Mouse (Mus musculus) ES-E14 (cell line): ENCODE data around the gene Gm10681. TPM values are rescaled to one million over a fixed set of nuclear protein-coding genes. Genes with fewer than 3 reads are reported as not detected.
"Not testable (repeated sequence)": the region's sequence is repeated elsewhere in the genome, so short reads cannot be mapped to it uniquely, and the experiment has no call there.

Experiments
- DNase-seq: peaks from one replicate; pipeline ENCODE4 v3.0.0-alpha.2; 2013; ENCODE audit warnings: low read depth, low spot score
- H3K27ac ChIP-seq: 2 replicates; pipeline ENCODE4 v1.5.1; 2012; ENCODE audit warnings: low read depth, mild to moderate bottlenecking, low read length, moderate library complexity, mixed read lengths; ENCODE audit not compliant: poor library complexity, insufficient read depth, severe bottlenecking
- H3K36me3 ChIP-seq: 2 replicates; pipeline ENCODE4 v1.6.1; 2012; ENCODE audit warnings: mild to moderate bottlenecking, low read length, moderate library complexity, mixed read lengths; ENCODE audit not compliant: control insufficient read depth, poor library complexity, insufficient read depth, severe bottlenecking
- H3K4me1 ChIP-seq, 2 experiments: fragments of 150-350 bp in 1 of 2; sonication (generic) in 1 of 2; 2 replicates each; pipeline ENCODE4 v1.6.1; 2012; ENCODE audit warnings: low read length in 2 of 2, mild to moderate bottlenecking in 1 of 2, mixed read lengths in 1 of 2; ENCODE audit not compliant: control insufficient read depth in 2 of 2, insufficient read depth in 2 of 2, poor library complexity in 1 of 2
- H3K4me3 ChIP-seq, 2 experiments: fragments of 150-350 bp in 1 of 2; sonication (generic) in 1 of 2; 2 replicates each; pipeline ENCODE4 v1.5.1; 2012; ENCODE audit warnings: low read length in 2 of 2, low read depth in 1 of 2, mild to moderate bottlenecking in 1 of 2, mixed read lengths in 1 of 2; ENCODE audit not compliant: insufficient read depth in 1 of 2, poor library complexity in 1 of 2, severe bottlenecking in 1 of 2
- H3K9ac ChIP-seq: 2 replicates; pipeline ENCODE4 v1.6.1; 2012; ENCODE audit warnings: low read depth, mild to moderate bottlenecking, low read length, mixed read lengths; ENCODE audit not compliant: poor library complexity, insufficient read depth, severe bottlenecking
- H3K9me3 ChIP-seq: fragments of 150-350 bp; sonication (generic); 2 replicates; pipeline ENCODE4 v1.6.1; 2012; ENCODE audit warnings: low read depth, mild to moderate bottlenecking, low read length; ENCODE audit not compliant: control insufficient read depth, insufficient read depth
- CHD2 ChIP-seq: IDR thresholded peaks from 2 replicates; pipeline ENCODE4 v1.6.1; 2014; ENCODE audit warnings: mild to moderate bottlenecking, low read depth, low read length, inconsistent platforms
- HCFC1 ChIP-seq: IDR thresholded peaks from 2 replicates; pipeline ENCODE4 v1.6.1; 2012; ENCODE audit warnings: low read length, inconsistent platforms, borderline replicate concordance; ENCODE audit not compliant: insufficient read depth
- MAFK ChIP-seq: IDR thresholded peaks from 2 replicates; pipeline ENCODE4 v1.6.1; 2014; ENCODE audit warnings: mild to moderate bottlenecking, low read depth, low read length, inconsistent platforms; ENCODE audit not compliant: insufficient read depth
- ZC3H11A ChIP-seq: IDR thresholded peaks from 2 replicates; pipeline ENCODE4 v1.6.1; 2012; ENCODE audit warnings: low read depth, mild to moderate bottlenecking, inconsistent platforms, low read length, borderline replicate concordance
- ZNF384 ChIP-seq: IDR thresholded peaks from 2 replicates; pipeline ENCODE4 v1.6.1; 2012; ENCODE audit warnings: low read depth, low read length, inconsistent platforms
- in situ Hi-C, 2 experiments: fragments of 600-800 bp; cut with MboI; formaldehyde crosslinking; loops; one replicate each; pipeline ENCODE4 v1.15.1; 2025; ENCODE audit warnings: low sequenced_read_pairs in 2 of 2, inconsistent platforms in 1 of 2; ENCODE audit not compliant: unreplicated experiment in 2 of 2
- total RNA-seq: library from RNA; depleted of rRNA; stranded (reverse); fragments of 300-350 nt; gene quantifications from 2 replicates; pipeline ENCODE4 v1.2.3, GENCODE M21; 2012

Gene Gm10681
- total RNA-seq, 1 experiment: not detected

GRCm38 (mm10) chr3:98613963-98614362 lies 25.4 kb upstream of the Gm10681 start:
- no peak for DNase-seq
- no peaks in the 10 kb centered on the region for H3K36me3 ChIP-seq
- H3K4me3 ChIP-seq: no peak overlapping the region
- H3K4me1 ChIP-seq: no peaks in the 10 kb centered on the region
- H3K9me3 ChIP-seq: no peaks in the 10 kb centered on the region
- in situ Hi-C loops: no loop called here
- no peak overlapping the region for H3K27ac ChIP-seq
- H3K9ac ChIP-seq: no peak overlapping the region
- TF ChIP-seq ZC3H11A (no peak), ZNF384 (no peak), CHD2 (no peak), HCFC1 (no peak), MAFK (no peak)

GRCm38 (mm10) chr3:98613540-98613939 lies 24.9 kb upstream of the Gm10681 start:
- H3K9ac ChIP-seq, DNase-seq, H3K4me1 ChIP-seq, in situ Hi-C loops, H3K36me3 ChIP-seq, H3K27ac ChIP-seq, H3K9me3 ChIP-seq, H3K4me3 ChIP-seq: not testable (repeated sequence)

- Histone ChIP-seq H3K4me1 (no peaks in the 10 kb centered on the region), H3K36me3 (no peaks in the 10 kb centered on the region), H3K4me3 (no peak overlapping the region), H3K27ac (no peak overlapping the region), H3K9me3 (no peaks in the 10 kb centered on the region), H3K9ac (no peak overlapping the region)
- TF ChIP-seq MAFK (no peak), CHD2 (no peak), ZNF384 (no peak), ZC3H11A (no peak), HCFC1 (no peak)
- no peak for DNase-seq
- in situ Hi-C loops: no loop called here
Measured at GRCm38 (mm10) chr3:98587721-98588120, 886 bp downstream of the Gm10681 start.

- H3K27ac ChIP-seq, H3K36me3 ChIP-seq, H3K4me1 ChIP-seq, H3K4me3 ChIP-seq, in situ Hi-C loops, H3K9me3 ChIP-seq, DNase-seq, H3K9ac ChIP-seq: not testable (repeated sequence)
Measured at GRCm38 (mm10) chr3:98582622-98583021, 6.0 kb downstream of the Gm10681 start.

GRCm38 (mm10) chr3:98582202-98582601 lies 6.4 kb downstream of the Gm10681 start:
- H3K4me3 ChIP-seq, H3K4me1 ChIP-seq, H3K9ac ChIP-seq, in situ Hi-C loops, H3K9me3 ChIP-seq, DNase-seq, H3K36me3 ChIP-seq, H3K27ac ChIP-seq: not testable (repeated sequence)

- in situ Hi-C loops, H3K9ac ChIP-seq, H3K36me3 ChIP-seq, H3K4me3 ChIP-seq, H3K27ac ChIP-seq, DNase-seq, H3K9me3 ChIP-seq, H3K4me1 ChIP-seq: not testable (repeated sequence)
Measured at GRCm38 (mm10) chr3:98581024-98581423, 7.6 kb downstream of the Gm10681 start.

GRCm38 (mm10) chr3:98567717-98568116 lies 20.9 kb downstream of the Gm10681 start:
- H3K9ac ChIP-seq, H3K27ac ChIP-seq, DNase-seq, H3K4me1 ChIP-seq, H3K4me3 ChIP-seq, H3K9me3 ChIP-seq, in situ Hi-C loops, H3K36me3 ChIP-seq: not testable (repeated sequence)

GRCm38 (mm10) chr3:98564894-98565293 lies 23.7 kb downstream of the Gm10681 start:
- H3K4me3 ChIP-seq, DNase-seq, in situ Hi-C loops, H3K9ac ChIP-seq, H3K4me1 ChIP-seq, H3K9me3 ChIP-seq, H3K27ac ChIP-seq, H3K36me3 ChIP-seq: not testable (repeated sequence)
